In genomic region chr14:48453411-48453810, GRCm38 (mm10) we compare ENCODE assay signal across 25 mouse cellular contexts. TPM values are rescaled to one million over a fixed set of nuclear protein-coding genes. Genes with fewer than 3 reads are reported as not detected.
DNase-seq lines count a peak whose midpoint lies in the region; ATAC-seq and TF ChIP-seq lines count a peak whose summit lies in the region.
"Had no signal": no experiment of that assay in that cellular context is flagged by ENCODE, and none has a peak within 500 bp of the region (broad histone marks: within the 10 kb centered on the region; RNA-seq: fewer than 3 reads in every experiment).

No protein-coding gene starts in this region.

- H3K4me1 ChIP-seq in heart, postnatal 0 days (ENCODE audit: control insufficient read depth, insufficient read depth), result 0 out of 2 replicates have a peak, but pooled peaks cover 9% of the 10 kb centered on the region
- H3K4me1 ChIP-seq in brown adipose tissue, adult 24 weeks (ENCODE audit: control insufficient read depth, insufficient read depth, insufficient read length, low read length), result peaks cover 5% of the 10 kb centered on the region; the same call in 1 of the 2 replicates
- H3K4me1 ChIP-seq: limb, embryonic 15.5 days had no signal

- no peaks in the 10 kb centered on the region for H3K79me2 ChIP-seq in C2C12 (ENCODE audit: control insufficient read depth, insufficient read depth)

- no peak for TF ChIP-seq EP300 in heart, postnatal 0 days (IDR thresholded peaks at IDR 0.05; ENCODE audit: low read depth)

- peaks cover 4% of the 10 kb centered on the region; the same call in 1 of the 2 replicates for H3K36me3 ChIP-seq in heart, postnatal 0 days (replicated peaks; ENCODE audit: control insufficient read depth, insufficient read depth, low read length)
- H3K36me3 ChIP-seq in C2C12 (ENCODE audit: control insufficient read depth, insufficient read depth), result no peaks in the 10 kb centered on the region
- H3K36me3 ChIP-seq: embryonic facial prominence, embryonic 12.5 days had no signal

- H3K4me2 ChIP-seq in heart, postnatal 0 days (ENCODE audit: low read depth, low read length), result no peak overlapping the region
- H3K4me2 ChIP-seq: embryonic facial prominence, embryonic 12.5 days; heart, embryonic 13.5 days; hindbrain, embryonic 12.5 days; limb, embryonic 15.5 days; liver, embryonic 13.5 days; midbrain, embryonic 11.5 days had no signal

- TF ChIP-seq CTCF in heart, postnatal 0 days (IDR thresholded peaks at IDR 0.05; ENCODE audit: low read depth), result no peak
- TF ChIP-seq CTCF in layer of hippocampus, adult 2 months (conservative IDR thresholded peaks at IDR 0.05), result no peak
- TF ChIP-seq CTCF in C2C12 (IDR thresholded peaks at IDR 0.05; ENCODE audit: control insufficient read depth, insufficient read depth, insufficient read length), result no peak
- no peak for TF ChIP-seq CTCF in gastrocnemius, adult 2 months (IDR thresholded peaks at IDR 0.05)

- no peak for ATAC-seq in heart, postnatal 0 days (ENCODE audit: insufficient read depth, low read depth)
- ATAC-seq: CD4-positive, CD25-positive, alpha-beta regulatory T cell, adult 4 months; forebrain, embryonic 14.5 days; hindbrain, postnatal 0 days had no signal

- H3ac ChIP-seq in C2C12 (ENCODE audit: control insufficient read depth, insufficient read length, low read depth), result no peak overlapping the region

- H3K9me3 ChIP-seq in heart, postnatal 0 days (replicated peaks; ENCODE audit: control insufficient read depth, low read length), result no peaks in the 10 kb centered on the region
- H3K9me3 ChIP-seq: embryonic facial prominence, embryonic 12.5 days; heart, embryonic 13.5 days; hindbrain, embryonic 12.5 days; limb, embryonic 10.5 days; limb, embryonic 15.5 days; liver, embryonic 13.5 days had no signal

- peak; percentile 20 for DNase-seq in heart, postnatal 0 days (ENCODE audit: low spot score)
- no peak for DNase-seq in heart, adult 9 months (ENCODE audit: low spot score in 2 of 2)
- DNase-seq in layer of hippocampus, adult 2 months (ENCODE audit: low spot score in 2 of 2), result no peak
- DNase-seq in layer of hippocampus, postnatal 25 days (ENCODE audit: extremely low spot score in 1 of 2, low spot score in 1 of 2), result no peak
- DNase-seq in gastrocnemius, adult 2 months, result no peak
- DNase-seq: adrenal gland, postnatal 25 days; cerebellum, adult 9-10 months; embryo, embryonic 11 days; gastrocnemius, postnatal 25 days; kidney, adult 11 months; liver, embryonic 13.5 days; lung, adult 18-20 months; lung, postnatal 10 days; right cerebral cortex, postnatal 14 days had no signal

- no peak overlapping the region for H3K4me3 ChIP-seq in heart, postnatal 0 days (ENCODE audit: low read depth, low read length)
- H3K4me3 ChIP-seq in layer of hippocampus, adult 2 months, result no peak overlapping the region
- no peak overlapping the region for H3K4me3 ChIP-seq in C2C12 (ENCODE audit: insufficient read depth, poor library complexity, severe bottlenecking)
- H3K4me3 ChIP-seq in brown adipose tissue, adult 24 weeks (ENCODE audit: insufficient read depth, low read depth, low read length), result no peak overlapping the region
- no peak overlapping the region for H3K4me3 ChIP-seq in gastrocnemius, adult 2 months
- H3K4me3 ChIP-seq: embryonic facial prominence, embryonic 12.5 days; heart, embryonic 13.5 days; hindbrain, embryonic 12.5 days; limb, embryonic 10.5 days; limb, embryonic 15.5 days; liver, embryonic 13.5 days had no signal

- no peak overlapping the region for H3K27ac ChIP-seq in heart, postnatal 0 days (ENCODE audit: low read depth)
- peak overlapping the region; percentile 64 for H3K27ac ChIP-seq in layer of hippocampus, adult 2 months
- peak overlapping the region; percentile 43 for H3K27ac ChIP-seq in brown adipose tissue, adult 24 weeks (replicated peaks; ENCODE audit: low read depth, low read length)
- no peak overlapping the region for H3K27ac ChIP-seq in gastrocnemius, adult 2 months
- H3K27ac ChIP-seq: embryonic facial prominence, embryonic 12.5 days; heart, embryonic 13.5 days; hindbrain, embryonic 12.5 days; hindbrain, postnatal 0 days; limb, embryonic 10.5 days; limb, embryonic 15.5 days; liver, embryonic 13.5 days had no signal

- intact Hi-C loops in gastrocnemius, adult 2 months (cut with DNase I), result no loop called here

- no peaks in the 10 kb centered on the region for H3K79me3 ChIP-seq in C2C12 (ENCODE audit: low read depth)

- H3K9ac ChIP-seq in heart, postnatal 0 days (replicated peaks; ENCODE audit: low read depth, low read length), result no peak overlapping the region
- H3K9ac ChIP-seq: embryonic facial prominence, embryonic 12.5 days; heart, embryonic 13.5 days; hindbrain, embryonic 12.5 days; limb, embryonic 15.5 days; liver, embryonic 13.5 days had no signal

- no peaks in the 10 kb centered on the region for H3K27me3 ChIP-seq in heart, postnatal 0 days (ENCODE audit: control insufficient read depth, insufficient read depth, low read length)
- no peaks in the 10 kb centered on the region for H3K27me3 ChIP-seq in C2C12 (ENCODE audit: control insufficient read depth, insufficient read depth, insufficient read length)
- H3K27me3 ChIP-seq: embryonic facial prominence, embryonic 12.5 days; hindbrain, embryonic 12.5 days; limb, embryonic 15.5 days; liver, embryonic 13.5 days had no signal

- WGBS in heart, postnatal 0 days, result 61% methylated on average over 5 of the region's 5 CpGs

TF ChIP-seq in C2C12, 6 proteins besides CTCF, POLR2A, EP300 and RAD21:
- TF ChIP-seq USF1 (IDR thresholded peaks at IDR 0.05; ENCODE audit: low read depth), result peak; percentile 73
- no peak for TF ChIP-seq FOSL1 (IDR thresholded peaks at IDR 0.05; ENCODE audit: insufficient read depth, low read length, poor library complexity, severe bottlenecking)

RNA-seq across cellular contexts. Expression of gene Tmem260, which starts 7.5 kb away (rescaled TPM):
- 8.6 and 8.7 TPM in 2 replicates for total RNA-seq in heart, postnatal 0 days (2014; rRNA removed; ENCODE audit: low replicate concordance)
- 6.0 TPM in 2 replicates for polyA plus RNA-seq in heart, postnatal 0 days (2015; fragmentation: Nextera tagmentation; extraction: Ambion mirVana)
- 10 to 100 TPM; 24.7 to 27.3 TPM for total RNA-seq in layer of hippocampus, adult 2 months (2021)
- 10 to 100 TPM; 22.3 to 25.0 TPM for total RNA-seq in layer of hippocampus, postnatal 25 days (2021)
- polyA plus RNA-seq in C2C12 (2012; fragmentation: generic; extraction: Trizol), result 4.1 TPM
- 9.9 and 10.1 TPM in 2 replicates for polyA plus RNA-seq in brown adipose tissue, adult 24 weeks (2012; ENCODE audit: insufficient read depth, insufficient read length, missing spikeins)
- 1 to 10 TPM; 3.5 to 5.0 TPM for total RNA-seq in gastrocnemius, adult 2 months (2021)

Comparison
In these comparisons a context has a peak if more than half of its experiments do, and no peak if none do; other contexts are left out.
1. H3K27ac ChIP-seq: peak in layer of hippocampus, adult 2 months (single experiment) and brown adipose tissue, adult 24 weeks (single experiment); none in heart, postnatal 0 days (single experiment) and gastrocnemius, adult 2 months (single experiment).